Mouse (Mus musculus) ES-E14 (cell line): ENCODE measurements around the gene Mtfr1l.

Source experiments
- HCFC1 ChIP-seq: IDR thresholded peaks from 2 replicates; pipeline ENCODE4 v1.6.1; 2012; ENCODE audit warnings: low read length, inconsistent platforms, borderline replicate concordance; ENCODE audit not compliant: insufficient read depth
- MAFK ChIP-seq: IDR thresholded peaks from 2 replicates; pipeline ENCODE4 v1.6.1; 2014; ENCODE audit warnings: mild to moderate bottlenecking, low read depth, low read length, inconsistent platforms; ENCODE audit not compliant: insufficient read depth
- ZNF384 ChIP-seq: IDR thresholded peaks from 2 replicates; pipeline ENCODE4 v1.6.1; 2012; ENCODE audit warnings: low read depth, low read length, inconsistent platforms

DNA sequence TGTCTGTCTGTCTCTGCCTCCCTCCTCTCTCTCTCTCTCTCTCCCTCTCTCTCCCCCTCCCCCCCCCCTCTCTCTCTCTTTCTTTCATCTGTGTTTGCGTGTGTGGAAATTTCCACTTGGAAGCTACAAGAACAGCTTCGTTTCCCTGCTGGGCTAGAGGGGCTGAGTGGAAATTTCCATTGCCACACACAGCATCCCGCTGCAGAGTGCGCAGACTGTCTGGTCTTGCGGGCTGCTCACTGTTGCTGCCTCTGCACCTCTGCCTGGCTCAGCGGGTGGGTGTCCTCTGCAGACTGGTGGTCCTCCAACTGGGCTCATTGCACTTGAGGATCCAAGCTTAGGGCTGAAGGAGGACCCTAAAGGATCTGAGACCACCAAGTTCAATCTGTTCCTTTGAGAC, 51.5 kb downstream of the Mtfr1l start:
- TF ChIP-seq MAFK: no peak
- TF ChIP-seq HCFC1: no peak
- TF ChIP-seq ZNF384: no peak
